Mouse (Mus musculus) forebrain, postnatal 0 days (tissue): ENCODE results near the gene Cers5. TPM values are rescaled to one million over a fixed set of nuclear protein-coding genes. Genes with fewer than 3 reads are reported as not detected.

Experiments used
- ATAC-seq: fragments of 200-750 bp; cut with Nextera tagmentation; 2 replicates; pipeline ENCODE4 v1.8.0; 2017; ENCODE audit warnings: mild to moderate bottlenecking, moderate library complexity
- DNase-seq: peaks from one replicate; pipeline ENCODE4 v3.0.0-alpha.2; 2015
- H3K27ac ChIP-seq: fragments of 300-500 bp; sonication (generic); 2 replicates; pipeline ENCODE4 v1.5.1; 2014; ENCODE audit warnings: low read depth, mild to moderate bottlenecking, antibody characterized with exemption, low read length, moderate library complexity, mixed read lengths
- H3K27me3 ChIP-seq: fragments of 300-500 bp; sonication (generic); 2 replicates; pipeline ENCODE4 v1.6.1; 2014; ENCODE audit warnings: mild to moderate bottlenecking, low read length, mixed read lengths; ENCODE audit not compliant: insufficient read depth
- H3K36me3 ChIP-seq: fragments of 300-500 bp; sonication (generic); 2 replicates; pipeline ENCODE4 v1.6.1; 2014; ENCODE audit warnings: mild to moderate bottlenecking, moderate library complexity; ENCODE audit not compliant: insufficient read depth
- H3K4me1 ChIP-seq: fragments of 300-500 bp; sonication (generic); 2 replicates; pipeline ENCODE4 v1.6.1; 2014; ENCODE audit warnings: antibody characterized with exemption; ENCODE audit not compliant: insufficient read depth
- H3K4me2 ChIP-seq: fragments of 300-500 bp; sonication (generic); 2 replicates; pipeline ENCODE4 v1.6.1; 2014; ENCODE audit warnings: low read depth, mild to moderate bottlenecking, moderate library complexity
- H3K4me3 ChIP-seq: fragments of 300-500 bp; sonication (generic); 2 replicates; pipeline ENCODE4 v1.5.1; 2014; ENCODE audit warnings: low read depth, low read length, mixed read lengths
- H3K9ac ChIP-seq: fragments of 300-500 bp; sonication (generic); 2 replicates; pipeline ENCODE4 v1.6.1; 2014; ENCODE audit warnings: mild to moderate bottlenecking
- H3K9me3 ChIP-seq: fragments of 300-500 bp; sonication (generic); 2 replicates; pipeline ENCODE4 v1.6.1; 2016; ENCODE audit warnings: low read length
- CTCF ChIP-seq: sonication (generic); IDR thresholded peaks from 2 replicates; pipeline ENCODE4 v1.5.1; 2016; ENCODE audit warnings: antibody characterized with exemption, control low read depth, low read depth
- WGBS: fragments of 180-500 bp; shearing (Covaris S2); extraction: QIAGEN DNeasy Blood & Tissue Kit; methylation state at CpG from one replicate; pipeline ENCODE4 v1.1.7; 2014; 5-methylcytosine and 5-hydroxymethylcytosine counted together
- polyA plus RNA-seq: library from polyadenylated mRNA; unstranded; fragments of >200 nt; fragmentation: Nextera tagmentation; extraction: Ambion mirVana; gene quantifications from 2 replicates; pipeline ENCODE4 v1.2.1, GENCODE M21; 2015
- total RNA-seq: library from RNA; depleted of rRNA; stranded (reverse); fragments of >200 nt; gene quantifications from 2 replicates; pipeline ENCODE4 v1.2.3, GENCODE M21; 2014

Gene Cers5
- total and polyA plus RNA-seq, 2 experiments from 2014 or later: 76.8 to 99.2 TPM

GRCm38 (mm10) chr15:99726549-99726948 lies 46.1 kb downstream of the Cers5 start:
- Histone ChIP-seq H3K4me2 (peak overlapping the region; percentile 86), H3K27ac (no peak overlapping the region), H3K27me3 (no peaks in the 10 kb centered on the region), H3K9me3 (no peaks in the 10 kb centered on the region), H3K4me3 (peak overlapping the region; percentile 74), H3K36me3 (peaks cover 24% of the 10 kb centered on the region), H3K4me1 (no peaks in the 10 kb centered on the region), H3K9ac (peak overlapping the region; percentile 84; the same call in 1 of the 2 replicates)
- DNase-seq: no peak
- no peak for ATAC-seq
- WGBS: 77% methylated on average over 2 of the region's 2 CpGs
- no peak for TF ChIP-seq CTCF

- peaks cover 28% of the 10 kb centered on the region for H3K36me3 ChIP-seq
- H3K4me3 ChIP-seq: peak within 1 kb of the TSS; percentile 74
- H3K9ac ChIP-seq: peak within 1 kb of the TSS; percentile 84
- no peaks in the 10 kb centered on the region for H3K9me3 ChIP-seq
- peak within 1 kb of the TSS; percentile 86 for H3K4me2 ChIP-seq
- peak; percentile 99 for DNase-seq
- peak within 1 kb of the TSS; percentile 89 for H3K27ac ChIP-seq
- no peaks in the 10 kb centered on the region for H3K4me1 ChIP-seq
- no peaks in the 10 kb centered on the region for H3K27me3 ChIP-seq
- WGBS: under 1% methylated on average over 68 of the region's 68 CpGs
- ATAC-seq: peak; percentile 96
- peak; percentile 96 for TF ChIP-seq CTCF
These were observed 47.1 kb downstream of the Cers5 start, which contains the start of gene Cox14 for GRCm38 (mm10) chr15:99725341-99726155. TSS of gene Cox14 (plus strand) at chr15:99725618.

- H3K27me3 ChIP-seq: no peaks in the 10 kb centered on the region
- WGBS: 11% methylated on average over 16 of the region's 16 CpGs
- ATAC-seq: peak; percentile 25
- TF ChIP-seq CTCF: peak; percentile 76
- H3K4me3 ChIP-seq: peak overlapping the region; percentile 74
- DNase-seq: peak; percentile 85
- no peaks in the 10 kb centered on the region for H3K4me1 ChIP-seq
- peak overlapping the region; percentile 73 for H3K27ac ChIP-seq
- H3K36me3 ChIP-seq: peaks cover 29% of the 10 kb centered on the region
- peak overlapping the region; percentile 86 for H3K4me2 ChIP-seq
- H3K9ac ChIP-seq: peak overlapping the region; percentile 58
- H3K9me3 ChIP-seq: no peaks in the 10 kb centered on the region
These were observed 48.2 kb downstream of the Cers5 start for GRCm38 (mm10) chr15:99724292-99725021.

- peak overlapping the region; percentile 58 for H3K9ac ChIP-seq
- 19% methylated on average over 11 of the region's 11 CpGs for WGBS
These were observed 49.0 kb downstream of the Cers5 start for GRCm38 (mm10) chr15:99723515-99724291.

GRCm38 (mm10) chr15:99723120-99723514 lies 49.6 kb downstream of the Cers5 start:
- TF ChIP-seq CTCF: no peak
- Histone ChIP-seq H3K36me3 (peaks cover 25% of the 10 kb centered on the region), H3K4me1 (no peaks in the 10 kb centered on the region), H3K9me3 (no peaks in the 10 kb centered on the region), H3K27me3 (no peaks in the 10 kb centered on the region), H3K4me2 (no peak overlapping the region), H3K27ac (peak overlapping the region; percentile 9; the same call in 1 of the 2 replicates), H3K4me3 (no peak overlapping the region), H3K9ac (no peak overlapping the region)
- DNase-seq: no peak
- no peak for ATAC-seq
- WGBS: 54% methylated on average over 10 of the region's 10 CpGs

More at GRCm38 (mm10) chr15:99723515-99724291, 49.0 kb downstream of the Cers5 start:
- ATAC-seq (no peak), DNase-seq (no peak)
- H3K36me3 ChIP-seq: peaks cover 25% of the 10 kb centered on the region
- H3K9me3 ChIP-seq: no peaks in the 10 kb centered on the region
- TF ChIP-seq CTCF: no peak
- H3K4me3 ChIP-seq: no peak overlapping the region
- peak overlapping the region; percentile 86; the same call in 1 of the 2 replicates for H3K4me2 ChIP-seq
- peak overlapping the region; percentile 73 for H3K27ac ChIP-seq
- H3K4me1 ChIP-seq: no peaks in the 10 kb centered on the region
- H3K27me3 ChIP-seq: no peaks in the 10 kb centered on the region

- ATAC-seq (no peak), DNase-seq (no peak)
- H3K9ac ChIP-seq: no peak overlapping the region
- 84% methylated on average over 25 of the region's 25 CpGs for WGBS
- no peaks in the 10 kb centered on the region for H3K4me1 ChIP-seq
- no peak for TF ChIP-seq CTCF
- H3K9me3 ChIP-seq: no peaks in the 10 kb centered on the region
- H3K36me3 ChIP-seq: peaks cover 18% of the 10 kb centered on the region; the same call in 1 of the 2 replicates
- H3K4me2 ChIP-seq: no peak overlapping the region
- no peak overlapping the region for H3K27ac ChIP-seq
- H3K27me3 ChIP-seq: no peaks in the 10 kb centered on the region
- H3K4me3 ChIP-seq: no peak overlapping the region
These were observed 50.6 kb downstream of the Cers5 start for GRCm38 (mm10) chr15:99721921-99722743.
